ENCODE assay signal across 7 mouse cellular contexts in the genomic region with DNA sequence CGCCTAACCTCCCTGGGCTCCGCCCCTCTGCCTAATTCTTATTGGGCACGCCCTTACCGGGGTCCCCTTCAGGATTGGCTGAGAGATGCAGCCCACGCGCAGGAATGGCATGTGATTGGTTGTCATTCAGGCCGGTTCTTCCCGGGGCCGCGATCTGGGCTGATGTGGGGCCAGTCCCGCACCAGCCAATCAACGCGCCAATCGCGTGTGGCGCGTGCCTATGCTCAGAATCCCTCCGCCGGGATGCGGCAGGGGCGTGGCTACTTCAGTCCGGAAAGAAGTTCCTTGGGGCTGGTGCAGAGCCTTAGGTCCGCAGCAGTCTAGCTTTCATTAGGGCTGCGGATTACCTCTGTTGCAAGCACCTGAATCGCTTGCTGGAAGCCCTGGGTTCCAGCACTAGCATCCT. TPM values are rescaled to one million over a fixed set of nuclear protein-coding genes. Genes with fewer than 3 reads are reported as not detected.
DNase-seq lines count a peak whose midpoint lies in the region; ATAC-seq and TF ChIP-seq lines count a peak whose summit lies in the region.

No protein-coding gene starts in this region.

- TF ChIP-seq POLR2A in small intestine, adult 2 months (IDR thresholded peaks at IDR 0.05; ENCODE audit: low read depth, low read length): peak; percentile 32; the same call in 1 of the 2 replicates

- peaks cover 6% of the 10 kb centered on the region for H3K4me1 ChIP-seq in embryonic facial prominence, embryonic 10.5 days
- H3K4me1 ChIP-seq in intestine, postnatal 0 days (replicated peaks; ENCODE audit: control insufficient read depth, insufficient read depth, low read length): no peaks in the 10 kb centered on the region
- peaks cover 3% of the 10 kb centered on the region for H3K4me1 ChIP-seq in midbrain, embryonic 12.5 days
- peaks cover 13% of the 10 kb centered on the region; the same call in 1 of the 2 replicates for H3K4me1 ChIP-seq in small intestine, adult 2 months (ENCODE audit: control insufficient read depth, insufficient read depth, insufficient read length, low read length)

- H3K9me3 ChIP-seq in embryonic facial prominence, embryonic 10.5 days: no peaks in the 10 kb centered on the region
- no peaks in the 10 kb centered on the region for H3K9me3 ChIP-seq in intestine, postnatal 0 days (ENCODE audit: control insufficient read depth)
- H3K9me3 ChIP-seq in midbrain, embryonic 12.5 days: no peaks in the 10 kb centered on the region

- peak overlapping the region; percentile 47 for H3K4me3 ChIP-seq in embryonic facial prominence, embryonic 10.5 days
- H3K4me3 ChIP-seq in intestine, postnatal 0 days (ENCODE audit: low read depth, low read length): peak overlapping the region; percentile 16; the same call in 1 of the 2 replicates
- peak overlapping the region; percentile 32 for H3K4me3 ChIP-seq in midbrain, embryonic 12.5 days
- peak overlapping the region; percentile 43 for H3K4me3 ChIP-seq in small intestine, adult 2 months (ENCODE audit: low read depth, low read length)

- no peak for TF ChIP-seq CTCF in intestine, postnatal 0 days (IDR thresholded peaks at IDR 0.05; ENCODE audit: low read depth)
- TF ChIP-seq CTCF in small intestine, adult 2 months (IDR thresholded peaks at IDR 0.05; ENCODE audit: extremely low read depth, insufficient read length, insufficient replicate concordance, low read depth, low read length): no peak

- H3K4me2 ChIP-seq in intestine, postnatal 0 days (replicated peaks; ENCODE audit: low read depth): peak overlapping the region; percentile 64
- H3K4me2 ChIP-seq in midbrain, embryonic 12.5 days (replicated peaks): peak overlapping the region; percentile 51

- peak overlapping the region; percentile 70 for H3K27ac ChIP-seq in embryonic facial prominence, embryonic 10.5 days (replicated peaks)
- no peak overlapping the region for H3K27ac ChIP-seq in intestine, postnatal 0 days (ENCODE audit: low read depth, low read length)
- H3K27ac ChIP-seq in midbrain, embryonic 12.5 days (replicated peaks): peak overlapping the region; percentile 66
- H3K27ac ChIP-seq in small intestine, adult 2 months (ENCODE audit: insufficient read depth, low read depth, low read length): no peak overlapping the region

- ATAC-seq in intestine, postnatal 0 days: peak; percentile 99
- ATAC-seq in midbrain, embryonic 12.5 days (ENCODE audit: low FRiP score, low read depth): peak; percentile 99

- no peaks in the 10 kb centered on the region for H3K36me3 ChIP-seq in embryonic facial prominence, embryonic 10.5 days (replicated peaks)
- H3K36me3 ChIP-seq in intestine, postnatal 0 days (ENCODE audit: control insufficient read depth, insufficient read depth): no peaks in the 10 kb centered on the region
- H3K36me3 ChIP-seq in midbrain, embryonic 12.5 days: no peaks in the 10 kb centered on the region
- no peaks in the 10 kb centered on the region for H3K36me3 ChIP-seq in small intestine, adult 2 months (ENCODE audit: control insufficient read depth, insufficient read depth, low read length)

- intact Hi-C loops in left cerebral cortex, postnatal 4 days (cut with DNase I): no loop called here

- peak; percentile 95 for DNase-seq in adrenal gland, postnatal 10 days
- DNase-seq in embryonic facial prominence, embryonic 10.5 days (ENCODE audit: low spot score): peak; percentile 99
- peak; percentile 82 for DNase-seq in gonadal fat pad, adult 2 months (ENCODE audit: low read depth)
- peak; percentile 98 for DNase-seq in left cerebral cortex, postnatal 4 days

- no peak overlapping the region for H3K9ac ChIP-seq in intestine, postnatal 0 days (ENCODE audit: low read depth, low read length)
- H3K9ac ChIP-seq in midbrain, embryonic 12.5 days (replicated peaks): peak overlapping the region; percentile 46; the same call in 1 of the 2 replicates

- under 1% methylated on average over 25 of the region's 25 CpGs for WGBS in embryonic facial prominence, embryonic 10.5 days
- under 1% methylated on average over 25 of the region's 25 CpGs for WGBS in intestine, postnatal 0 days
- 0% methylated on average over 25 of the region's 25 CpGs for WGBS in midbrain, embryonic 12.5 days
- under 1% methylated on average over 25 of the region's 25 CpGs for WGBS in small intestine, adult 2 months

- no peaks in the 10 kb centered on the region for H3K27me3 ChIP-seq in embryonic facial prominence, embryonic 10.5 days (replicated peaks; ENCODE audit: low read depth, poor library complexity, severe bottlenecking)
- no peaks in the 10 kb centered on the region for H3K27me3 ChIP-seq in intestine, postnatal 0 days (replicated peaks; ENCODE audit: control insufficient read depth, insufficient read depth, low read length)
- H3K27me3 ChIP-seq in midbrain, embryonic 12.5 days: no peaks in the 10 kb centered on the region
- no peaks in the 10 kb centered on the region for H3K27me3 ChIP-seq in small intestine, adult 2 months (ENCODE audit: control insufficient read depth, insufficient read depth, low read length)

RNA-seq across cellular contexts. Expression of a gene that starts 9.9 kb away (rescaled TPM):
- 10 to 100 TPM; 18.1 to 18.5 TPM for total RNA-seq in adrenal gland, postnatal 10 days (2021)
- polyA plus RNA-seq in embryonic facial prominence, embryonic 10.5 days (2016; fragmentation: Nextera tagmentation; extraction: Ambion mirVana): 51.2 and 60.1 TPM in 2 replicates
- polyA plus RNA-seq in gonadal fat pad, adult 2 months (2012; rRNA removed): 139 and 155 TPM in 2 replicates
- polyA plus RNA-seq in intestine, postnatal 0 days (2015; fragmentation: Nextera tagmentation; extraction: Ambion mirVana): 13.7 and 14.0 TPM in 2 replicates
- 100 to 1,000 TPM; 112 to 116 TPM for total RNA-seq in left cerebral cortex, postnatal 4 days (2021)
- 58.8 and 62.7 TPM in 2 replicates for polyA plus RNA-seq in midbrain, embryonic 12.5 days (2016; fragmentation: Nextera tagmentation; extraction: Ambion mirVana)
- polyA plus RNA-seq in small intestine, adult 2 months (2012; rRNA removed): 23.9 and 37.6 TPM in 2 replicates

RNA-seq across cellular contexts. Expression of a gene that starts 24.3 kb away (rescaled TPM):
- total RNA-seq in adrenal gland, postnatal 10 days (2021): 10 to 100 TPM; 31.6 to 37.1 TPM
- 50.9 and 52.2 TPM in 2 replicates for polyA plus RNA-seq in embryonic facial prominence, embryonic 10.5 days (2016; fragmentation: Nextera tagmentation; extraction: Ambion mirVana)
- 20.2 and 20.4 TPM in 2 replicates for polyA plus RNA-seq in gonadal fat pad, adult 2 months (2012; rRNA removed)
- polyA plus RNA-seq in intestine, postnatal 0 days (2015; fragmentation: Nextera tagmentation; extraction: Ambion mirVana): 35.7 and 42.8 TPM in 2 replicates
- 10 to 100 TPM; 81.1 to 88.2 TPM for total RNA-seq in left cerebral cortex, postnatal 4 days (2021)
- polyA plus RNA-seq in midbrain, embryonic 12.5 days (2016; fragmentation: Nextera tagmentation; extraction: Ambion mirVana): 35.5 and 41.2 TPM in 2 replicates
- 28.5 and 33.5 TPM in 2 replicates for polyA plus RNA-seq in small intestine, adult 2 months (2012; rRNA removed)

RNA-seq across cellular contexts. Expression of a gene that starts 31.8 kb away (rescaled TPM):
- 10 to 100 TPM; 11.2 to 12.2 TPM for total RNA-seq in adrenal gland, postnatal 10 days (2021)
- 24.1 and 24.2 TPM in 2 replicates for polyA plus RNA-seq in embryonic facial prominence, embryonic 10.5 days (2016; fragmentation: Nextera tagmentation; extraction: Ambion mirVana)
- 21.5 and 28.7 TPM in 2 replicates for polyA plus RNA-seq in gonadal fat pad, adult 2 months (2012; rRNA removed)
- polyA plus RNA-seq in intestine, postnatal 0 days (2015; fragmentation: Nextera tagmentation; extraction: Ambion mirVana): 2.5 and 3.2 TPM in 2 replicates
- total RNA-seq in left cerebral cortex, postnatal 4 days (2021): 10 to 100 TPM; 20.3 to 20.6 TPM
- 14.8 and 16.4 TPM in 2 replicates for polyA plus RNA-seq in midbrain, embryonic 12.5 days (2016; fragmentation: Nextera tagmentation; extraction: Ambion mirVana)
- 10.1 and 13.2 TPM in 2 replicates for polyA plus RNA-seq in small intestine, adult 2 months (2012; rRNA removed)

Comparison
In these comparisons a context has a peak if more than half of its experiments do, and no peak if none do; other contexts are left out.
1. H3K27ac ChIP-seq: peak in embryonic facial prominence, embryonic 10.5 days (single experiment) and midbrain, embryonic 12.5 days (single experiment); none in intestine, postnatal 0 days (single experiment) and small intestine, adult 2 months (single experiment).
2. Peak in every context shown above with its lines, with median percentiles within 50 percentile points of each other: DNase-seq and H3K4me3 ChIP-seq.